Mouse (Mus musculus): ENCODE data around the gene Plekhh2.

- TF ChIP-seq CTCF (IDR thresholded peaks at IDR 0.05; ENCODE audit: low read depth, low read length) (no peak), POLR2A (IDR thresholded peaks at IDR 0.05; ENCODE audit: extremely low read depth, insufficient read depth, low read length) (no peak)
These were observed 104.1 kb downstream of the Plekhh2 start for GRCm38 (mm10) chr17:84615811-84616210.

Data from liver, adult 2 months (tissue).